Comparison of ENCODE assay signal across 10 mouse cellular contexts in genomic region chr7:63667986-63668741, GRCm38 (mm10).
DNase-seq lines count a peak whose midpoint lies in the region; ATAC-seq and TF ChIP-seq lines count a peak whose summit lies in the region.
"Had no signal": no experiment of that assay in that cellular context is flagged by ENCODE, and none has a peak within 500 bp of the region (broad histone marks: within the 10 kb centered on the region; RNA-seq: fewer than 3 reads in every experiment).

No protein-coding gene starts in this region.

- 41% methylated on average over 15 of the region's 15 CpGs for whole genome bisulfite sequencing in hindbrain, embryonic 14.5 days
- 27% methylated on average over 15 of the region's 15 CpGs for WGBS in midbrain, embryonic 16.5 days

- peak overlapping the region; percentile 71 for H3K27ac ChIP-seq in hindbrain, embryonic 14.5 days
- H3K27ac ChIP-seq in midbrain, embryonic 16.5 days (ENCODE audit: low read length), result peak overlapping the region; percentile 71

- H3K4me3 ChIP-seq in hindbrain, embryonic 14.5 days (replicated peaks; ENCODE audit: low read length), result no peak overlapping the region
- H3K4me3 ChIP-seq in midbrain, embryonic 16.5 days (ENCODE audit: low read depth, low read length), result no peak overlapping the region
- H3K4me3 ChIP-seq: megakaryocyte, embryonic 14.5 days had no signal

- TF ChIP-seq CTCF in brain, embryonic 14.5 days (IDR thresholded peaks at IDR 0.05; ENCODE audit: borderline replicate concordance, extremely low read depth, insufficient read depth, insufficient read length), result no peak

- no peaks in the 10 kb centered on the region for H3K36me3 ChIP-seq in hindbrain, embryonic 14.5 days (replicated peaks; ENCODE audit: control insufficient read depth, insufficient read depth)
- H3K36me3 ChIP-seq in midbrain, embryonic 16.5 days (ENCODE audit: control insufficient read depth, insufficient read depth, low read length), result no peaks in the 10 kb centered on the region

- H3K9ac ChIP-seq in hindbrain, embryonic 14.5 days, result 0 out of 2 replicates have a peak overlapping the region, but pooled peaks have one; percentile 41
- peak overlapping the region; percentile 31; the same call in 1 of the 2 replicates for H3K9ac ChIP-seq in midbrain, embryonic 16.5 days (ENCODE audit: low read depth, low read length)

- DNase-seq in frontal cortex, postnatal 36 days (ENCODE audit: low spot score in 2 of 2), result peak; percentile 55 to 68
- DNase-seq in frontal cortex, postnatal 10 days (ENCODE audit: low spot score in 2 of 2), result no peak
- DNase-seq in brain, embryonic 14.5 days (ENCODE audit: low read depth), result peak; percentile 86
- peak; percentile 74 for DNase-seq in hindbrain, embryonic 14.5 days (ENCODE audit: low spot score)
- DNase-seq in thymus, postnatal 14 days, result no peak
- no peak for DNase-seq in spleen, postnatal 4 days (ENCODE audit: low spot score in 2 of 2)
- DNase-seq in lung, postnatal 10 days, result no peak

- no peak for TF ChIP-seq POLR2A in brain, embryonic 14.5 days (IDR thresholded peaks at IDR 0.05; ENCODE audit: borderline replicate concordance, extremely low read depth, insufficient read depth, insufficient read length, poor library complexity, severe bottlenecking)

- peak overlapping the region; percentile 24; the same call in 1 of the 2 replicates for H3K4me2 ChIP-seq in hindbrain, embryonic 14.5 days (replicated peaks)
- peak overlapping the region; percentile 33 for H3K4me2 ChIP-seq in midbrain, embryonic 16.5 days (ENCODE audit: low read length)

- peak; percentile 64; the same call in 1 of the 2 replicates for ATAC-seq in hindbrain, embryonic 14.5 days (ENCODE audit: low FRiP score)
- ATAC-seq in midbrain, embryonic 16.5 days, result peak; percentile 82
- ATAC-seq: CD4-positive, CD25-positive, alpha-beta regulatory T cell, adult 4 months had no signal

- no peaks in the 10 kb centered on the region for H3K27me3 ChIP-seq in hindbrain, embryonic 14.5 days (ENCODE audit: control insufficient read depth, insufficient read depth, low read length)
- no peaks in the 10 kb centered on the region for H3K27me3 ChIP-seq in midbrain, embryonic 16.5 days (ENCODE audit: control insufficient read depth, insufficient read depth, low read depth, low read length)
- H3K27me3 ChIP-seq: megakaryocyte, embryonic 14.5 days had no signal

- no peaks in the 10 kb centered on the region for H3K9me3 ChIP-seq in hindbrain, embryonic 14.5 days (ENCODE audit: control insufficient read depth, low read length)
- no peaks in the 10 kb centered on the region for H3K9me3 ChIP-seq in midbrain, embryonic 16.5 days (replicated peaks; ENCODE audit: control insufficient read depth, low read length, poor library complexity, severe bottlenecking)
- H3K9me3 ChIP-seq: megakaryocyte, embryonic 14.5 days had no signal

- H3K4me1 ChIP-seq in hindbrain, embryonic 14.5 days (replicated peaks; ENCODE audit: control insufficient read depth, insufficient read depth, low read length), result peaks cover 17% of the 10 kb centered on the region
- peaks cover 15% of the 10 kb centered on the region for H3K4me1 ChIP-seq in midbrain, embryonic 16.5 days (ENCODE audit: control insufficient read depth, insufficient read depth, low read length)
- H3K4me1 ChIP-seq: megakaryocyte, embryonic 14.5 days had no signal

Comparison
In these comparisons a context has a peak if more than half of its experiments do, and no peak if none do; other contexts are left out.
1. DNase-seq: peak in frontal cortex, postnatal 36 days (2 of 2), brain, embryonic 14.5 days (single experiment) and hindbrain, embryonic 14.5 days (single experiment); none in frontal cortex, postnatal 10 days (0 of 2), thymus, postnatal 14 days (single experiment), spleen, postnatal 4 days (0 of 2) and lung, postnatal 10 days (single experiment).